9 mouse cellular contexts compared by ENCODE assay signal in the genomic region with DNA sequence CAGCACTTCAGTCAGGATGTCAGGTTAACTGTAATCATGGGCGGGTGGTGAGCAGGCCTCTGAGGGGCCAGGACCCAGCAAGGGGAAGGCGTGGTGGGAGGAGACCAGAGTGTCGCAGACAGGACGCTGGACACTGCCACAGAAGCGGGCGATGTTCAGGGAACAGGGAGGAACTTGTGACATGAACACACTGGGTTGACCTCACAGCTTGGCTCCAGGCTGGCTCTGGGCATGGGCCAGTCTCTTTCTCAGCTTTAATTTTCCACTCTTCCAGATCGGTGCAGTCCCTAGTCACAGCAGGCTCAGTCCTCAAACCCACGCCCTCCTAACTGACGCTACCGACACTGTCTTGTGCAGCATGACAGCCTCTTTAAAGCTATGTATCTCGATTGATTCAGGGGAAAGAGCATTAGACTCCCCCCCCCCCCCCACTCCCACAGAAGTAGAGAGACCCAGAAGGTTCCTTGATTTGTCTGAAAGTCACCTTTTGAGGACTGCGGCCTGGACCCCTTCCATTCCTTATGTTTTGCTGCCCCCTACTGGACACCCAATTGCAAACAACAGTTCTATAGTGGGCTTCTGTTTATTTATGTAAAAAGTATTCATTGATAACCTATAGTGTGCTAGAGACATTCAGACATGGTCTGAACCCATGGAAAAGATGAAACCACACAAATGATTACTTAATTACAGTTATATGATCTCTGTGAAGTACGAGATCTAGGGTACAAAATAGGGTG. TPM values are rescaled to one million over a fixed set of nuclear protein-coding genes. Genes with fewer than 3 reads are reported as not detected.
A peak's percentile ranks its signal among the peaks of the same experiment; 100 is the strongest.
DNase-seq lines count a peak whose midpoint lies in the region; ATAC-seq and TF ChIP-seq lines count a peak whose summit lies in the region.
"Had no signal": no experiment of that assay in that cellular context is flagged by ENCODE, and none has a peak within 500 bp of the region (broad histone marks: within the 10 kb centered on the region; RNA-seq: fewer than 3 reads in every experiment).

No protein-coding gene starts in this region.

- no peak overlapping the region for H3K27ac ChIP-seq in intestine, postnatal 0 days (ENCODE audit: low read depth, low read length)
- no peak overlapping the region for H3K27ac ChIP-seq in liver, embryonic 14.5 days
- no peak overlapping the region for H3K27ac ChIP-seq in neural tube, embryonic 15.5 days (replicated peaks)

- peak; percentile 83 for TF ChIP-seq CTCF in intestine, postnatal 0 days (IDR thresholded peaks at IDR 0.05; ENCODE audit: low read depth)
- peak; percentile 70 for TF ChIP-seq CTCF in liver, embryonic 14.5 days (IDR thresholded peaks at IDR 0.05; ENCODE audit: low read depth)

- no peak overlapping the region for H3K4me2 ChIP-seq in intestine, postnatal 0 days (replicated peaks; ENCODE audit: low read depth)
- H3K4me2 ChIP-seq in liver, embryonic 14.5 days (ENCODE audit: low read depth), result no peak overlapping the region
- no peak overlapping the region for H3K4me2 ChIP-seq in neural tube, embryonic 15.5 days

- WGBS in intestine, postnatal 0 days, result 62% methylated on average over 13 of the region's 13 CpGs
- 49% methylated on average over 13 of the region's 13 CpGs for WGBS in liver, embryonic 14.5 days (ENCODE audit: insufficient replicate concordance)
- WGBS in neural tube, embryonic 15.5 days, result 54% methylated on average over 13 of the region's 13 CpGs

- H3K36me3 ChIP-seq in intestine, postnatal 0 days (ENCODE audit: control insufficient read depth, insufficient read depth), result no peaks in the 10 kb centered on the region
- no peaks in the 10 kb centered on the region for H3K36me3 ChIP-seq in liver, embryonic 14.5 days (replicated peaks; ENCODE audit: control insufficient read depth, insufficient read depth, low read depth)
- no peaks in the 10 kb centered on the region for H3K36me3 ChIP-seq in neural tube, embryonic 15.5 days

- peak; percentile 86 for DNase-seq in CD4-positive, CD25-positive, alpha-beta regulatory T cell, adult 2 months (ENCODE audit: low read depth, low spot score)
- peak; percentile 77 for DNase-seq in ZHBTc4 (ENCODE audit: low read depth, low spot score)
- DNase-seq in embryo, embryonic 10 days (ENCODE audit: low spot score), result peak; percentile 89
- DNase-seq in gastrocnemius, postnatal 4 days (ENCODE audit: low spot score in 2 of 2), result peak; percentile 58 to 79
- DNase-seq in liver, embryonic 14.5 days (ENCODE audit: low read depth in 3 of 3, low spot score in 3 of 3), result peak; percentile 28 to 55 (median 38)
- DNase-seq in urinary bladder, postnatal 36 days (ENCODE audit: low spot score in 2 of 2), result peak; percentile 30 to 55

- H3K4me1 ChIP-seq in intestine, postnatal 0 days (replicated peaks; ENCODE audit: control insufficient read depth, insufficient read depth, low read length), result no peaks in the 10 kb centered on the region
- H3K4me1 ChIP-seq in liver, embryonic 14.5 days (replicated peaks; ENCODE audit: control insufficient read depth in 2 of 2, insufficient read depth in 2 of 2, low read length in 1 of 2), result no peaks in the 10 kb centered on the region
- no peaks in the 10 kb centered on the region for H3K4me1 ChIP-seq in neural tube, embryonic 15.5 days

- H3K4me3 ChIP-seq in intestine, postnatal 0 days (ENCODE audit: low read depth, low read length), result no peak overlapping the region
- no peak overlapping the region for H3K4me3 ChIP-seq in liver, embryonic 14.5 days (ENCODE audit: insufficient read depth in 1 of 2, low read depth in 2 of 2, low read length in 2 of 2)
- H3K4me3 ChIP-seq in neural tube, embryonic 15.5 days (replicated peaks), result no peak overlapping the region

- H3K9ac ChIP-seq in intestine, postnatal 0 days (ENCODE audit: low read depth, low read length), result no peak overlapping the region
- H3K9ac ChIP-seq in liver, embryonic 14.5 days (replicated peaks), result no peak overlapping the region
- H3K9ac ChIP-seq in neural tube, embryonic 15.5 days (replicated peaks), result no peak overlapping the region

- no peak for TF ChIP-seq EP300 in liver, embryonic 14.5 days (IDR thresholded peaks at IDR 0.05; ENCODE audit: low read depth)

- H3K27me3 ChIP-seq in intestine, postnatal 0 days (replicated peaks; ENCODE audit: control insufficient read depth, insufficient read depth, low read length), result no peaks in the 10 kb centered on the region
- H3K27me3 ChIP-seq in liver, embryonic 14.5 days (ENCODE audit: control insufficient read depth, insufficient read depth, low read length), result no peaks in the 10 kb centered on the region
- peaks cover 3% of the 10 kb centered on the region; the same call in 1 of the 2 replicates for H3K27me3 ChIP-seq in neural tube, embryonic 15.5 days (replicated peaks)

- H3K9me3 ChIP-seq in intestine, postnatal 0 days (ENCODE audit: control insufficient read depth), result no peaks in the 10 kb centered on the region
- H3K9me3 ChIP-seq in liver, embryonic 14.5 days (ENCODE audit: control insufficient read depth, low read length), result no peaks in the 10 kb centered on the region
- no peaks in the 10 kb centered on the region for H3K9me3 ChIP-seq in neural tube, embryonic 15.5 days (replicated peaks)

- no peak; the same call in 1 of the 2 replicates for ATAC-seq in intestine, postnatal 0 days
- ATAC-seq in liver, embryonic 14.5 days (ENCODE audit: insufficient read depth), result no peak
- ATAC-seq in neural tube, embryonic 15.5 days (ENCODE audit: low FRiP score), result peak; percentile 61; the same call in 1 of the 2 replicates

RNA-seq across cellular contexts. Expression of a gene that starts 10.3 kb away (rescaled TPM):
- under 1 TPM; 0.05 TPM for total RNA-seq in gastrocnemius, postnatal 4 days (2021)
- 0.17 and 0.22 TPM in 2 replicates for polyA plus RNA-seq in intestine, postnatal 0 days (2015; fragmentation: Nextera tagmentation; extraction: Ambion mirVana)
- 0.01 and 0.06 TPM in 2 replicates for polyA plus RNA-seq in liver, embryonic 14.5 days (2012; rRNA removed)
- not detected in 2 replicates for polyA plus RNA-seq in liver, embryonic 14.5 days (2014; fragmentation: Nextera tagmentation; extraction: Ambion mirVana)
- polyA plus RNA-seq in neural tube, embryonic 15.5 days (2015; fragmentation: Nextera tagmentation; extraction: Ambion mirVana), result 13.6 and 16.2 TPM in 2 replicates

RNA-seq across cellular contexts. Expression of a gene that starts 13.9 kb away (rescaled TPM):
- total RNA-seq in gastrocnemius, postnatal 4 days (2021), result 10 to 100 TPM; 14.2 to 14.9 TPM
- 8.0 and 8.3 TPM in 2 replicates for polyA plus RNA-seq in intestine, postnatal 0 days (2015; fragmentation: Nextera tagmentation; extraction: Ambion mirVana)
- polyA plus RNA-seq in liver, embryonic 14.5 days (2012; rRNA removed), result 0.56 and 0.93 TPM in 2 replicates
- 0.56 and 0.74 TPM in 2 replicates for polyA plus RNA-seq in liver, embryonic 14.5 days (2014; fragmentation: Nextera tagmentation; extraction: Ambion mirVana)
- polyA plus RNA-seq in neural tube, embryonic 15.5 days (2015; fragmentation: Nextera tagmentation; extraction: Ambion mirVana), result 4.2 and 5.0 TPM in 2 replicates

RNA-seq across cellular contexts. Expression of a gene that starts 29.2 kb away (rescaled TPM):
- total RNA-seq in gastrocnemius, postnatal 4 days (2021), result not detected
- not detected in 2 replicates for polyA plus RNA-seq in intestine, postnatal 0 days (2015; fragmentation: Nextera tagmentation; extraction: Ambion mirVana)
- polyA plus RNA-seq in liver, embryonic 14.5 days (2012; rRNA removed), result not detected in 2 replicates
- not detected in 2 replicates for polyA plus RNA-seq in liver, embryonic 14.5 days (2014; fragmentation: Nextera tagmentation; extraction: Ambion mirVana)
- not detected in 2 replicates for polyA plus RNA-seq in neural tube, embryonic 15.5 days (2015; fragmentation: Nextera tagmentation; extraction: Ambion mirVana)
- total RNA-seq: layer of hippocampus, adult 8-10 months had no signal

RNA-seq across cellular contexts. Expression of a gene that starts 35.6 kb away (rescaled TPM):
- total RNA-seq in gastrocnemius, postnatal 4 days (2021), result 10 to 100 TPM; 12.4 to 13.3 TPM
- 60.0 and 61.6 TPM in 2 replicates for polyA plus RNA-seq in intestine, postnatal 0 days (2015; fragmentation: Nextera tagmentation; extraction: Ambion mirVana)
- polyA plus RNA-seq in liver, embryonic 14.5 days (2012; rRNA removed), result 12.0 and 13.9 TPM in 2 replicates
- 21.2 and 22.6 TPM in 2 replicates for polyA plus RNA-seq in liver, embryonic 14.5 days (2014; fragmentation: Nextera tagmentation; extraction: Ambion mirVana)
- polyA plus RNA-seq in neural tube, embryonic 15.5 days (2015; fragmentation: Nextera tagmentation; extraction: Ambion mirVana), result 40.1 and 43.4 TPM in 2 replicates

RNA-seq across cellular contexts. Expression of a gene that starts 54.4 kb away (rescaled TPM):
- 10 to 100 TPM; 11.4 to 13.5 TPM for total RNA-seq in gastrocnemius, postnatal 4 days (2021)
- polyA plus RNA-seq in intestine, postnatal 0 days (2015; fragmentation: Nextera tagmentation; extraction: Ambion mirVana), result 40.0 and 42.3 TPM in 2 replicates
- 3.7 and 5.0 TPM in 2 replicates for polyA plus RNA-seq in liver, embryonic 14.5 days (2012; rRNA removed)
- polyA plus RNA-seq in liver, embryonic 14.5 days (2014; fragmentation: Nextera tagmentation; extraction: Ambion mirVana), result 2.6 and 2.7 TPM in 2 replicates
- 44.9 and 45.3 TPM in 2 replicates for polyA plus RNA-seq in neural tube, embryonic 15.5 days (2015; fragmentation: Nextera tagmentation; extraction: Ambion mirVana)

Comparison
In these comparisons a context has a peak if more than half of its experiments do, and no peak if none do; other contexts are left out.
1. DNase-seq: peak in every context shown above with its lines; median percentile 89 in embryo, embryonic 10 days; 86 in CD4-positive, CD25-positive, alpha-beta regulatory T cell, adult 2 months; 77 in ZHBTc4; 68 in gastrocnemius, postnatal 4 days; 42 in urinary bladder, postnatal 36 days; 38 in liver, embryonic 14.5 days.
2. RNA of a gene that starts 10.3 kb away (polyA plus RNA-seq): 13.6 to 16.2 TPM in neural tube, embryonic 15.5 days; 0.17 to 0.22 TPM in intestine, postnatal 0 days and 0.01 to 0.06 TPM in liver, embryonic 14.5 days; every median in the first group is over 10 times any median in the second.